Mouse (Mus musculus) heart, postnatal 36 days (tissue): ENCODE data around the gene Olfr1436. TPM values are rescaled to one million over a fixed set of nuclear protein-coding genes. Genes with fewer than 3 reads are reported as not detected.
"Not testable (repeated sequence)": the region's sequence is repeated elsewhere in the genome, so short reads cannot be mapped to it uniquely, and the experiment has no call there.

Experiments
- DNase-seq, 2 experiments: peaks; one replicate each; pipeline ENCODE4 v3.0.0; 2021 to 2022
- intact Hi-C: fragments of 180-260 bp; cut with DNase I; formaldehyde crosslinking; loops from one replicate; pipeline ENCODE4 v1.15.1; 2025
- total RNA-seq, 2 experiments: library from RNA; stranded (reverse); gene quantifications; 2 replicates each; pipeline ENCODE4 v1.2.3; 2021

Olfr1436 gene
- total RNA-seq, result not detected

GRCm38 (mm10) chr19:12299030-12299429 lies at the start of gene Olfr1436:
Olfr1436 (minus strand) TSS chr19:12299130.
- intact Hi-C loops, DNase-seq: not testable (repeated sequence)

GRCm38 (mm10) chr19:12335810-12336209 lies 36.9 kb upstream of the Olfr1436 start, which contains the start of gene Olfr1438-ps1:
Olfr1438-ps1 (minus strand) TSS chr19:12335910.
- intact Hi-C loops, result no loop called here

GRCm38 (mm10) chr19:12325001-12325400 lies 26.1 kb upstream of the Olfr1436 start, which contains the start of gene Olfr1437:
Olfr1437 (minus strand) TSS chr19:12325101.
- no peak for DNase-seq
- intact Hi-C loops, result no loop called here

More at GRCm38 (mm10) chr19:12335810-12336209, 36.9 kb upstream of the Olfr1436 start, which contains the start of gene Olfr1438-ps1:
- no peak for DNase-seq

- no peak for DNase-seq
- intact Hi-C loops, result no loop called here
These were observed 6.0 kb downstream of the Olfr1436 start for GRCm38 (mm10) chr19:12292979-12293378.

GRCm38 (mm10) chr19:12279554-12279953 lies 19.4 kb downstream of the Olfr1436 start, which contains the start of gene Olfr1434:
Olfr1434 (plus strand) TSS chr19:12279854.
- intact Hi-C loops, result no loop called here
- no peak for DNase-seq

GRCm38 (mm10) chr19:12260732-12261131 lies 38.2 kb downstream of the Olfr1436 start, which contains the start of gene Olfr235:
Olfr235 (plus strand) TSS chr19:12261032.
- no peak for DNase-seq
- intact Hi-C loops, result no loop called here

Other genes starting within 250 kb of the Olfr1436 start
- not detected for gene Olfr1424, start 236.4 kb downstream of the Olfr1436 start, total RNA-seq
- gene Olfr1425, start 221.4 kb downstream of the Olfr1436 start, total RNA-seq, result not detected
- not detected for gene Olfr1426, start 207.1 kb downstream of the Olfr1436 start, total RNA-seq
- gene Olfr1427, start 195.8 kb downstream of the Olfr1436 start, total RNA-seq, result not detected
- gene Olfr1428, start 183.2 kb downstream of the Olfr1436 start, total RNA-seq, result not detected
- not detected for gene Olfr76, start 175.9 kb downstream of the Olfr1436 start, total RNA-seq
- not detected for gene Olfr1555-ps1, start 129.0 kb downstream of the Olfr1436 start, total RNA-seq
- not detected for gene Olfr1431, start 98.5 kb downstream of the Olfr1436 start, total RNA-seq
- gene Olfr1432, start 66.5 kb downstream of the Olfr1436 start, total RNA-seq, result not detected
- gene Olfr262, start 57.5 kb downstream of the Olfr1436 start, total RNA-seq, result not detected
- not detected for gene Olfr235, start 38.1 kb downstream of the Olfr1436 start, total RNA-seq
- gene Olfr1434, start 19.3 kb downstream of the Olfr1436 start, total RNA-seq, result not detected
- gene Olfr1437, start 26.0 kb upstream of the Olfr1436 start, total RNA-seq, result not detected
- gene Olfr1438-ps1, start 36.8 kb upstream of the Olfr1436 start, total RNA-seq, result not detected
- not detected for gene Olfr1440, start 88.1 kb upstream of the Olfr1436 start, total RNA-seq
- gene Olfr1441, start 118.3 kb upstream of the Olfr1436 start, total RNA-seq, result not detected
- gene Pfpl, start 128.8 kb upstream of the Olfr1436 start, total RNA-seq, result not detected
- 10 to 100 TPM in 1 of 2 experiments, 1 to 10 TPM in 1; 8.6 to 12.2 TPM for gene Mpeg1, start 161.6 kb upstream of the Olfr1436 start, total RNA-seq
- 1 to 10 TPM; 6.4 to 7.8 TPM for gene Dtx4, start 202.3 kb upstream of the Olfr1436 start, total RNA-seq
- 1 to 10 TPM; 5.9 to 6.9 TPM for gene Fam111a, start 246.6 kb upstream of the Olfr1436 start, total RNA-seq